Mouse (Mus musculus): ENCODE data around the gene Cd72.

Cd72 gene

GRCm38 (mm10) chr4:43407071-43407920 lies 47.1 kb downstream of the Cd72 start:
- no peak for ATAC-seq (ENCODE audit: insufficient number of reproducible peaks, low FRiP score, low TSS enrichment)

- ATAC-seq (ENCODE audit: insufficient number of reproducible peaks, low FRiP score, low TSS enrichment): peak; percentile 57
Observed at GRCm38 (mm10) chr4:43406162-43406971, 48.1 kb downstream of the Cd72 start.

DNA sequence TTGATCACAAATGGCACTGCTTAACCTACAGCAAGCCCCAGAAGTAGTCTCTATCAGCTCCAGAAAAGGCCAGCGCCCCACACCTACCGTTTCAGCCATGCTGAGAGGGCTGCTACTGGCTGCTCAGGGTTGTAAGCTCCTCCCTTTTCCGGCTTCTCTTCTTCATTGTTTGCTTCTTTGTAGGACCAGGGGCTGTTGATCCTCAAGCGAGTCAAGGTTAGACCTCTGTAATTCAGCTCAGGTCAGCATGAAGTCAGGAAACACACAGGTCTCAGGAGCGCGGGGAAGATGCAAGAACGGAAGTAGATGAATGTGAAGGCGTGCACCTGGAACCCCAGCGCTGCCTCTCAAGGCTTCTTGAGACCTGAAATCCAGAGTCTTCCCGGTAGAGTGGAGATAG lies 49.7 kb downstream of the Cd72 start:
- no peak for ATAC-seq (ENCODE audit: insufficient number of reproducible peaks, low FRiP score, low TSS enrichment)

- no peak for ATAC-seq (ENCODE audit: insufficient number of reproducible peaks, low FRiP score, low TSS enrichment)
Observed at GRCm38 (mm10) chr4:43402212-43402611, 52.2 kb downstream of the Cd72 start.

DNA sequence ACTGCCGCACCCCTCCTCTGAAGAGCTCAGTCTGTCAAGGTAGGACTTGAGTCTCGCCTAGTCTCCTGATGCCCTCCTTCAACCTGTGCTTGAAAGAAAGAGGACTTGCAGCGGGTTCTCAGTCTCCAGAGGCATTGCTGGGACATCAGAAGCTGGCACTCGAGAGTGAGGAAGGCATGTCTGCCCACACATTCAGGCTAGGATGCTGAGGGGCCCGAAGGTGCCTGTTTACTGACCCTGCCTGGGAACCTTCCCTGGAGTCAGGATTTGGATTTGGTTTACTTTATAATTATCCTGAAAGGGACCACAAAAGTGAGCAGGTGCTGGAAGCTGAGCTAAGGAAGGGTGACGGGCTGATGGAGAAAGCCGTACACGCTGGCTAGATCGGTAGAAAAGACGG lies 52.9 kb downstream of the Cd72 start:
- ATAC-seq (ENCODE audit: insufficient number of reproducible peaks, low FRiP score, low TSS enrichment): no peak

DNA sequence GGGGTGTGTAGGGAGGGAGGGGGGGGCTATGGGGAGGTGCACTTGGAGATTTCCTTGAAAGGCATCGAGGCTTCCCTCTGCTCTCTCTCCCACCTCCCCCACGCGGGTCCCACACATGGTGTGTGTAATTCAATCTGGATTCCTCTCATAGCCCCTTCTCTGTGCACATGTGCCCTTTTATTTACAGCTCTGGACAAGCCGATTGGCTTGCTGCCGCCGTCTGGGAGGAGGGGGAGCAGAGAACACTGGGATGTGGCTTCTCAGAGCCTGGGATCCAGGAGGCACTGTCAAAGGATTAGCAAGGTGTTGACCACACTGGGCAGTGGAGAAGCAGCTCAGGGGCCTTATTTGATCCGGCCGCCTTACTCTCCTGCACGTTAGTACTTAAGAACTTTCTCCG lies 53.5 kb downstream of the Cd72 start:
- no peak for ATAC-seq (ENCODE audit: insufficient number of reproducible peaks, low FRiP score, low TSS enrichment)

DNA sequence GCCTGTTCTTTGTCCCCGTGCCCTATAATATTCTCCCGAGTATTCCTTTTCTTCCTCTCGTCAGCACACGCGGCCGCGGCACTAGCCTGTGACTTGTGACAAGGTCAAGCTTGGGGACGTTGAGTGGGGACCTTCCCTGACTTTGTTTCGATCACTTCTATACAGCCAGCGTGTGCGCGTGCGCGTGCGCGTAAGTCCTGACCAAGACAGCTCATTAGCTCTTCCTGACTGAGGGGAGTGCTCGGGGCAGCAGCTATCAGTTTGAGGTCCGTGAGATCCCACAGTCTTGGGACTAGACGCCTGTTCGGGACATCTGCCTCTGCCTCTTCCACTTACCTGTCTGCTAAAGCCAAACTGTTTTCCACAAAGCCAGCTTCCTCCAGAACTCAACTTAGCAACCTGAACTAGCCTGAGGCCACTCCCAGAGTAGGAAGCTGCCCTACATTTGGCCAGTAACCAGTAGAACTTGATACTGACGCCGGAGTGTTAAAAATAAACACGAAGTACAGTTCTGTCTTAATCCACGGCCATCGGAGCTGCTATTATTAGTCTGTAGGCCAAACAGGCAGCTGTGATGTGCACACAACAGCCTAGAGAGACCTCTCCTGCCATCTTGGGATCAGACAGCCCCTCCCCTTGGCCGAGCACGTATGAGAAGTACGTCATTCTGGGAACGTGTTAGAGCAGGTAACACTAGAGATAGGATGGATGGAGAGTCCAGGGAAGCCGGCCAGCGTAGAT lies 54.9 kb downstream of the Cd72 start:
- ATAC-seq (ENCODE audit: insufficient number of reproducible peaks, low FRiP score, low TSS enrichment): no peak

DNA sequence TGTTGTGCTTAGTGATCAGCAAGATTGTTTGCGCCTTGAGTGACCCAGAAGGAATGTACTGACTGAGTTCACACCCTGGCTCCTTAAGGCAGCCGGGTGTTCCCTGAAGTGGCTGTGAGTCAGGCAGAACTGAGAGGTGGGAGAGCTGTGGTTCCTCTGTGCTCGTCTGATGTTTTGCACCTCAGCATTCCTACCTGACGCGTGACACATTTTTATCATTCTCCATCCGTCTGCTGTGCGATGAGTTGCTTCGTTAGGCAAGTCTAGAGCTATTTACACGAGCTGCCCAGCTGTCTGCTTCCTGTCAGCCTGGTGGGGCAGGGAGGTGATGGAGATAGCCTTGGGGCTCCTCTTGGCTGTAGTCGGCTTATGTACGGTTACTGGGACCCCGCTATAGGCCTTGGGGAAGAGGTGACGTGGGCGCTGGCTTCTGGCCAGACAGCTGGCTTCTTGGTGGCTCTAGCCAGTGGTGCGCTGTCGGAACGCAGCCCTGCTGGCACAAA lies 55.5 kb downstream of the Cd72 start:
- ATAC-seq (ENCODE audit: insufficient number of reproducible peaks, low FRiP score, low TSS enrichment): no peak

- ATAC-seq (ENCODE audit: insufficient number of reproducible peaks, low FRiP score, low TSS enrichment): no peak
Observed at GRCm38 (mm10) chr4:43398014-43398413, 56.4 kb downstream of the Cd72 start.
